Mouse (Mus musculus) heart, embryonic 11.5 days (tissue): ENCODE results near the gene Golm1. TPM values are rescaled to one million over a fixed set of nuclear protein-coding genes. Genes with fewer than 3 reads are reported as not detected.
A peak's percentile ranks its signal among the peaks of the same experiment; 100 is the strongest.

ENCODE experiments used
- ATAC-seq: fragments of 200-750 bp; cut with Nextera tagmentation; replicated peaks from 2 replicates; pipeline ENCODE4 v1.8.0; 2017; ENCODE audit warnings: moderate library complexity; ENCODE audit not compliant: insufficient number of reproducible peaks, low FRiP score, low TSS enrichment
- H3K27ac ChIP-seq: fragments of 300-500 bp; sonication (generic); 2 replicates; pipeline ENCODE4 v1.5.1; 2014; ENCODE audit warnings: mild to moderate bottlenecking, low read depth, low read length
- H3K27me3 ChIP-seq: fragments of 300-500 bp; sonication (generic); 2 replicates; pipeline ENCODE4 v1.6.1; 2014; ENCODE audit warnings: mild to moderate bottlenecking, low read length, mixed read lengths; ENCODE audit not compliant: control insufficient read depth, insufficient read depth
- H3K36me3 ChIP-seq: fragments of 300-500 bp; sonication (generic); 2 replicates; pipeline ENCODE4 v1.6.1; 2014; ENCODE audit warnings: mild to moderate bottlenecking, low read length, moderate library complexity, mixed read lengths; ENCODE audit not compliant: control insufficient read depth, insufficient read depth
- H3K4me1 ChIP-seq: fragments of 300-500 bp; sonication (generic); 2 replicates; pipeline ENCODE4 v1.6.1; 2014; ENCODE audit warnings: low read length; ENCODE audit not compliant: control insufficient read depth, insufficient read depth
- H3K4me2 ChIP-seq: fragments of 300-500 bp; sonication (generic); 2 replicates; pipeline ENCODE4 v1.6.1; 2014; ENCODE audit warnings: mild to moderate bottlenecking, moderate library complexity
- H3K4me3 ChIP-seq: fragments of 300-500 bp; sonication (generic); 2 replicates; pipeline ENCODE4 v1.5.1; 2014; ENCODE audit warnings: low read depth, low read length
- H3K9ac ChIP-seq: fragments of 300-500 bp; sonication (generic); 2 replicates; pipeline ENCODE4 v1.6.1; 2014; ENCODE audit warnings: mild to moderate bottlenecking, low read depth, low read length, moderate library complexity
- H3K9me3 ChIP-seq: fragments of 300-500 bp; sonication (generic); replicated peaks from 2 replicates; pipeline ENCODE4 v1.6.1; 2016; ENCODE audit warnings: low read length; ENCODE audit not compliant: control insufficient read depth
- WGBS: fragments of 180-500 bp; shearing (Covaris S2); extraction: QIAGEN DNeasy Blood & Tissue Kit; methylation state at CpG from one replicate; pipeline ENCODE4 v1.1.7; 2014; ENCODE audit not compliant: insufficient replicate concordance; 5-methylcytosine and 5-hydroxymethylcytosine counted together
- polyA plus RNA-seq: library from polyadenylated mRNA; unstranded; fragments of >200 nt; fragmentation: Nextera tagmentation; extraction: Ambion mirVana; gene quantifications from 2 replicates; pipeline ENCODE4 v1.2.1, GENCODE M21; 2014

The Golm1 gene
- polyA plus RNA-seq, 1 experiment from 2014 or later = 64.8 TPM

GRCm38 (mm10) chr13:59637800-59638199 lies 37.8 kb downstream of the Golm1 start:
- no peak overlapping the region for H3K27ac ChIP-seq
- WGBS = 92% methylated on average over 7 of the region's 7 CpGs
- H3K9ac ChIP-seq = no peak overlapping the region
- H3K36me3 ChIP-seq = peaks cover 28% of the 10 kb centered on the region
- no peak for ATAC-seq
- no peaks in the 10 kb centered on the region for H3K9me3 ChIP-seq
- no peak overlapping the region for H3K4me2 ChIP-seq
- H3K27me3 ChIP-seq = no peaks in the 10 kb centered on the region
- peaks cover 22% of the 10 kb centered on the region for H3K4me1 ChIP-seq
- H3K4me3 ChIP-seq = no peak overlapping the region

GRCm38 (mm10) chr13:59634637-59635036 lies 41.0 kb downstream of the Golm1 start:
- WGBS = 66% methylated on average over 5 of the region's 5 CpGs

GRCm38 (mm10) chr13:59626739-59627138 lies 48.9 kb downstream of the Golm1 start:
- WGBS = 65% methylated on average over 7 of the region's 7 CpGs
- Histone ChIP-seq H3K4me2 (no peak overlapping the region), H3K27ac (peak overlapping the region; percentile 54; the same call in 1 of the 2 replicates), H3K9ac (no peak overlapping the region), H3K36me3 (peaks cover 30% of the 10 kb centered on the region), H3K4me1 (peaks cover 9% of the 10 kb centered on the region), H3K4me3 (no peak overlapping the region), H3K9me3 (no peaks in the 10 kb centered on the region), H3K27me3 (no peaks in the 10 kb centered on the region)
- no peak for ATAC-seq

More at GRCm38 (mm10) chr13:59634637-59635036, 41.0 kb downstream of the Golm1 start:
- no peak overlapping the region for H3K4me3 ChIP-seq
- H3K9ac ChIP-seq = no peak overlapping the region
- no peak overlapping the region for H3K27ac ChIP-seq
- H3K4me1 ChIP-seq = peaks cover 8% of the 10 kb centered on the region
- no peaks in the 10 kb centered on the region for H3K27me3 ChIP-seq
- no peak overlapping the region for H3K4me2 ChIP-seq
- H3K36me3 ChIP-seq = peaks cover 50% of the 10 kb centered on the region
- ATAC-seq = no peak
- no peaks in the 10 kb centered on the region for H3K9me3 ChIP-seq

GRCm38 (mm10) chr13:59624903-59625302 lies 50.7 kb downstream of the Golm1 start:
- ATAC-seq = peak; percentile 69
- Histone ChIP-seq H3K36me3 (peaks cover 21% of the 10 kb centered on the region; the same call in 1 of the 2 replicates), H3K4me2 (no peak overlapping the region), H3K4me3 (no peak overlapping the region), H3K9ac (no peak overlapping the region), H3K27me3 (no peaks in the 10 kb centered on the region), H3K9me3 (no peaks in the 10 kb centered on the region), H3K4me1 (peaks cover 9% of the 10 kb centered on the region), H3K27ac (peak overlapping the region; percentile 71)
- WGBS = 43% methylated on average over 5 of the region's 5 CpGs

- H3K9ac ChIP-seq = no peak overlapping the region
- no peaks in the 10 kb centered on the region for H3K27me3 ChIP-seq
- no peaks in the 10 kb centered on the region for H3K9me3 ChIP-seq
- no peak overlapping the region for H3K4me3 ChIP-seq
- 55% methylated on average over 3 of the region's 3 CpGs for WGBS
- H3K27ac ChIP-seq = peak overlapping the region; percentile 65
- peaks cover 16% of the 10 kb centered on the region; the same call in 1 of the 2 replicates for H3K36me3 ChIP-seq
- H3K4me2 ChIP-seq = no peak overlapping the region
- no peak for ATAC-seq
- peaks cover 9% of the 10 kb centered on the region for H3K4me1 ChIP-seq
Observed at GRCm38 (mm10) chr13:59624389-59624788, 51.2 kb downstream of the Golm1 start.

- Histone ChIP-seq H3K9me3 (no peaks in the 10 kb centered on the region), H3K27ac (no peak overlapping the region), H3K4me3 (no peak overlapping the region), H3K4me2 (no peak overlapping the region), H3K9ac (no peak overlapping the region), H3K27me3 (no peaks in the 10 kb centered on the region), H3K36me3 (peaks cover 25% of the 10 kb centered on the region), H3K4me1 (peaks cover 9% of the 10 kb centered on the region)
- 83% methylated on average over 7 of the region's 7 CpGs for WGBS
- ATAC-seq = no peak
Observed at GRCm38 (mm10) chr13:59621643-59622489, 53.7 kb downstream of the Golm1 start.

GRCm38 (mm10) chr13:59618463-59618862 lies 57.1 kb downstream of the Golm1 start:
- Histone ChIP-seq H3K27ac (no peak overlapping the region), H3K4me1 (no peaks in the 10 kb centered on the region; the same call in 1 of the 2 replicates), H3K9ac (no peak overlapping the region), H3K4me2 (no peak overlapping the region), H3K27me3 (no peaks in the 10 kb centered on the region), H3K4me3 (no peak overlapping the region), H3K36me3 (peaks cover 23% of the 10 kb centered on the region), H3K9me3 (no peaks in the 10 kb centered on the region)
- 53% methylated on average over 6 of the region's 6 CpGs for WGBS
- no peak for ATAC-seq

- no peaks in the 10 kb centered on the region for H3K9me3 ChIP-seq
- WGBS = 81% methylated on average over 4 of the region's 4 CpGs
- no peaks in the 10 kb centered on the region for H3K27me3 ChIP-seq
- no peak overlapping the region for H3K9ac ChIP-seq
- no peak for ATAC-seq
- H3K36me3 ChIP-seq = peaks cover 19% of the 10 kb centered on the region
- no peak overlapping the region for H3K4me3 ChIP-seq
- H3K4me1 ChIP-seq = no peaks in the 10 kb centered on the region; the same call in 1 of the 2 replicates
- H3K4me2 ChIP-seq = no peak overlapping the region
- H3K27ac ChIP-seq = no peak overlapping the region
Observed at GRCm38 (mm10) chr13:59615554-59615953, 60.1 kb downstream of the Golm1 start.
